Mouse (Mus musculus): Measurements from ENCODE around the gene AU015836. TPM values are rescaled to one million over a fixed set of nuclear protein-coding genes. Genes with fewer than 3 reads are reported as not detected.
"Not testable (repeated sequence)": the region's sequence is repeated elsewhere in the genome, so short reads cannot be mapped to it uniquely, and the experiment has no call there.

Gene AU015836
- not detected in 2 replicates for polyA plus RNA-seq (2015; fragmentation: Nextera tagmentation; extraction: Ambion mirVana)

DNA sequence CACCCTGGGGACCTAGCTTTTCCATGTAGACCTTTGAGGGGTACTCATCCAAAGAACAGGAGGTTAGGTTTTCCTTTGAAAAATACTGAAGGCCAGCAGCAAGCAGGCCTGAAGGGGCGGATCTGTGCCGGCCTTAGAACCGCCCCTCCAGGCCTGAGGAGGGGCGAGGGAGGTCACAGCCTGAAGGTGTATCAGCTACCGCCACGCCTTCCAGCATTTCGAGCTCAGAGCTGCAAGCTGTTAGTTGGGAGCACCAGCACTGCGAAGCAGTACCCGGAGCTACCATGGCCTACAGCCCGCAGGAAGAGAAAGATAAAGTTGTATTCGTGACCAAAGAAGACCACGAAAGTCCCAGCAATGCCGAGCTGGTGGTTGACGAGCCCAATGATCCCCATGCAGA is at the start of gene AU015836:
Gene AU015836 (plus strand): TSS at position 216 of the 400 bp plus-strand sequence.
- no peak within 1 kb of the TSS for H3K9ac ChIP-seq
- H3K36me3 ChIP-seq: no peaks in the 10 kb centered on the region
- H3K4me3 ChIP-seq: no peak within 1 kb of the TSS
- 67% methylated on average over 14 of the region's 14 CpGs for WGBS
- no peaks in the 10 kb centered on the region for H3K27me3 ChIP-seq
- H3K4me2 ChIP-seq: no peak within 1 kb of the TSS
- H3K4me1 ChIP-seq (replicated peaks): no peaks in the 10 kb centered on the region
- H3K27ac ChIP-seq (replicated peaks): no peak within 1 kb of the TSS
- ATAC-seq (ENCODE audit: low FRiP score, low read depth): no peak
- H3K9me3 ChIP-seq: no peaks in the 10 kb centered on the region

DNA sequence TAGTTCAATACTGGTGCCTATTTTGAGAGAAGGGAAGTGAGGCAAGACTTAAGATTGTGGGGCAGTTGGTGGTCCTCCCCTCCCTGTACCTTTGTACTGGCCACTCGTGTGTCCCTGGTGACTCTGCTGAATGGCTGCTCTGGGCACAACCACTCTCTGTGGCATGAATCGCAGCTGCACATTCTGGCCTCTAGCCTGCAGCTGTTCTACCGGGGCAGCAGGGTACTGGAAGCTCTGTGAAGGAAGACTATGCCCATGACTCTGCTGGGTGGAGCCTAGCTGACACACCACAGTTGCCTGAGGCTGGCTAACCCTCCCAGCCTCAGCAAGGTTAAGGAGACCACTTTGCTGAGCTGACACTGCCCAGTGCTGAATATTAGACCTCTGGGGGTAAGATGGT is 49.4 kb upstream of the AU015836 start:
- H3K9me3 ChIP-seq: 0 out of 2 replicates have a peak, but pooled peaks cover 4% of the 10 kb centered on the region
- H3K4me2 ChIP-seq: no peak overlapping the region
- no peak overlapping the region for H3K4me3 ChIP-seq
- no peak overlapping the region for H3K9ac ChIP-seq
- H3K27me3 ChIP-seq: no peaks in the 10 kb centered on the region
- no peak overlapping the region for H3K27ac ChIP-seq (replicated peaks)
- ATAC-seq (ENCODE audit: low FRiP score, low read depth): no peak
- H3K4me1 ChIP-seq (replicated peaks): no peaks in the 10 kb centered on the region
- 57% methylated on average over 3 of the region's 3 CpGs for WGBS
- H3K36me3 ChIP-seq: no peaks in the 10 kb centered on the region

DNA sequence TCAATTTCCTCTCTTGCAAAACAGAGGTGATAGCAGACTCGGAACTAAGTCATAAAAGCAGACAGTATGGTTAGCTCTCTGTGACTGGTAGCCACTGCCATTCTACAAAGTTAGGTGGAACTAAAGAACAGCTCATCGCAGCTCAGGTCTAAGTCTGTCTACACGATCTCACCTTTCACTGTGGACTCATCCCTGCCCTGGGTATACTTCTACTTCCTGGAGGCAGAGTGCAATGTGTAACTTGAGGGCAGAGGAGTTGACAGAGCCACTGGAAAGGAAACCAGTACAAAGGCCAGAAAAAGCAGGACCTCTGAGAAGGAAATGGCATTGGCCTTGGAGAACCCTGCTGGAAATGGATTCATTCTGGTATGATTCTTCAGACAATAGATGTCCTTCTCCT is 40.1 kb upstream of the AU015836 start:
- 92% methylated on average over 3 of the region's 3 CpGs for WGBS
- no peak for ATAC-seq (ENCODE audit: low FRiP score, low read depth)
- no peaks in the 10 kb centered on the region for H3K9me3 ChIP-seq
- H3K27ac ChIP-seq (replicated peaks): no peak overlapping the region
- no peaks in the 10 kb centered on the region for H3K4me1 ChIP-seq (replicated peaks)
- no peak overlapping the region for H3K9ac ChIP-seq
- H3K36me3 ChIP-seq: no peaks in the 10 kb centered on the region
- H3K27me3 ChIP-seq: no peaks in the 10 kb centered on the region
- no peak overlapping the region for H3K4me3 ChIP-seq
- H3K4me2 ChIP-seq: no peak overlapping the region

DNA sequence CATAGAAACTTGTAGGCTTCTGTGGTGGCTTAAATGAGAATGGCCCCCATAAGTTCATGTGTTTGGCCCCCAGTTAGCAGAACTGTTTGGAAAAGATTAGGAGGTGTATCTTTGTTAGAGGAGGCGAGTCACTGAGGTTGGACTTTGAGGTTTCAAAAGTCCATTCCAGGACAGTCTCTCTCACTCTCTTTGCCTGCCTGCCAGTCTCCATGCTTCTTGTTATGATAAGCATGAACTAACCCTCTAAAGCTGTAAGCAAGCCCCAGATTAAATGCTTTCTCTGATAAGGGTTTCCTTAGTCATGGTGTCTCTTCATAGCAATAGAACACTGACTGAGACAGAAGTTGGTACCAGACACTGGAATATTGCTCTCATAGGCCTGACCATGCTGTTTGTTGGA is 39.7 kb upstream of the AU015836 start:
- no peak overlapping the region for H3K9ac ChIP-seq
- H3K9me3 ChIP-seq: no peaks in the 10 kb centered on the region
- no peaks in the 10 kb centered on the region for H3K36me3 ChIP-seq
- 89% methylated on average over 1 of the region's 1 CpGs for WGBS
- ATAC-seq (ENCODE audit: low FRiP score, low read depth): no peak
- H3K4me2 ChIP-seq: no peak overlapping the region
- no peaks in the 10 kb centered on the region for H3K27me3 ChIP-seq
- no peak overlapping the region for H3K4me3 ChIP-seq
- no peak overlapping the region for H3K27ac ChIP-seq (replicated peaks)
- H3K4me1 ChIP-seq (replicated peaks): no peaks in the 10 kb centered on the region

DNA sequence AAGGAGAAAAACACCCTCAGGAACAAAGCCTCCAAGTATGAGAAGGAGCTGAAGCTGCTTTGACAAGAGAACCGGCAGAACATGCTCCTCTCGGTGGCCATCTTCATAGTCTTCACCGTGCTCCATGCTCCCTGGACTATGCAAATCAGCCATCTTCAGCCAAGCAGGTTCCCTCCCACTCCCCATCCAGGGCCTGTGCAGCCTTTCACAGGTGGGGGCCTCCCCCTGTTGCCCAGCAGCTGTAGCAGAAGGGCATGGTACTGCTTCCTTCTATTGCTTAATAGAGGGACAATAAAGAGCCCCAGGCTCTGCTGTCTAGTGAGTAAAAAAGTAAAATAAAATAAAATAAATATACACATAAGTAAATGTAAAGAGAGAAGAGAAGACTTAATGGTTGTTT is 36.8 kb upstream of the AU015836 start:
- no peak for ATAC-seq (ENCODE audit: low FRiP score, low read depth)
- H3K4me3 ChIP-seq: no peak overlapping the region
- 88% methylated on average over 3 of the region's 3 CpGs for WGBS
- no peaks in the 10 kb centered on the region for H3K36me3 ChIP-seq
- no peak overlapping the region for H3K27ac ChIP-seq (replicated peaks)
- H3K4me1 ChIP-seq (replicated peaks): no peaks in the 10 kb centered on the region
- no peaks in the 10 kb centered on the region for H3K27me3 ChIP-seq
- no peak overlapping the region for H3K4me2 ChIP-seq
- H3K9ac ChIP-seq: no peak overlapping the region
- no peaks in the 10 kb centered on the region for H3K9me3 ChIP-seq

DNA sequence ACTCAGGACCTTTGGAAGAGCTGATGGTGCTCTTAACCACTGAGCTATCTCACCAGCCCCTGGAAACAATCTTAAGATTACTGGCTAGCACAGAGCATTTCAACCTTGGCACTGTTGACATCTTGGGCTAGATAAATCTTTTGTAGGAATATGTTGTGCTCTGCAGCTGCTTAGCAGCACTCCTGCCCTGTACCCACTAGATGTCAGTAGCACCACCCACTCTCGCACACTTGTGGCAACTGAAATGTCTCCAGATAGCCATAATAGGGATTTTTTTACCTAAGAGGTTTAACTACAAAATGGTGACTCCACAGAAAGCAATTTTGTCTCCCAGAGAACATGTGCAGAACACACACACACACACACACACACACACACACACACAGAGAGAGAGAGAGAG is 11.7 kb upstream of the AU015836 start:
- 0 out of 2 replicates have a peak, but pooled peaks cover 12% of the 10 kb centered on the region for H3K27me3 ChIP-seq
- no peak for ATAC-seq (ENCODE audit: low FRiP score, low read depth)
- no peaks in the 10 kb centered on the region for H3K36me3 ChIP-seq
- no peak overlapping the region for H3K27ac ChIP-seq (replicated peaks)
- no peak overlapping the region for H3K4me2 ChIP-seq
- H3K4me1 ChIP-seq (replicated peaks): no peaks in the 10 kb centered on the region
- WGBS: 30% methylated on average over 1 of the region's 1 CpGs
- H3K4me3 ChIP-seq: no peak overlapping the region
- no peaks in the 10 kb centered on the region for H3K9me3 ChIP-seq
- H3K9ac ChIP-seq: no peak overlapping the region

DNA sequence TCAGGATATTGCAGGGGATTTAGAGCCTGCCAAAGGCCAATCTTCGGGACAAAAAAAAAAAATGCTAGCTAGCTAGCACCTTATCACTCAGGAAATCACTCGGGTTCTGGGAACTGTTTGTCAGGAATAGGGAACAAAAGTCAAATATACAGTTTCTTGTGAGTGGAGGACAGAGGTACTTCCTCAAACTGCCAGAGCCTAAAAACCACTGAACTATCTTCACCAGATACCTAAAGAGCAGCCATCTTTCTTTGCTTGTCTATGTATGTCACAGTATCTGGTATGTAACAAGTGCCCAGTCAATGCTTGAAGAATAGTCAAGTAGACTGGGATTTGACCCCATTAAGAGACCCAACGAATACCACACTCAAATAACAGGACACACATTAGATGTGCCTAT is 10.0 kb upstream of the AU015836 start:
- no peaks in the 10 kb centered on the region for H3K4me1 ChIP-seq (replicated peaks)
- no peaks in the 10 kb centered on the region for H3K36me3 ChIP-seq
- H3K9ac ChIP-seq: no peak overlapping the region
- no peak overlapping the region for H3K4me3 ChIP-seq
- no peak overlapping the region for H3K27ac ChIP-seq (replicated peaks)
- H3K4me2 ChIP-seq: no peak overlapping the region
- 82% methylated on average over 3 of the region's 3 CpGs for WGBS
- H3K9me3 ChIP-seq: no peaks in the 10 kb centered on the region
- ATAC-seq (ENCODE audit: low FRiP score, low read depth): no peak
- 0 out of 2 replicates have a peak, but pooled peaks cover 9% of the 10 kb centered on the region for H3K27me3 ChIP-seq

DNA sequence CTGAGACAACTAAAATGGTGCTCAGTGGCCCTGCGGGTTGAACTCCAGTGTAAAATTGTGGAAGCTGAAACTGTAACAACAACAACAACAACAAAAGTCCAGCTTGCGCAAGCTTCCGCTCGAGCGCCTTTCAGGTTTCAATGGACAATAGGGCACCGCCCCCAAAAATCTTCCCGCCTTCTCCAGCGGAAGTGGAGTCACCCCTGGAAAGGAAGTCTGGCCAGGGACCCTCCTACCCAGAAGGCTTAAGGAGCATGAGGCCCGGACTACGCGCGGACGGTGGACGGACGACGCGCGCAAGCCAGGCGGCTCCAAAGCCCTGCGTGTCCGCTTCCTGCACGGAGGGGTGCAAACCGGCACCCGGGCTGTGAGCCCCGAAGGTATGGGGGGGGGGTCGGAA is 11.9 kb downstream of the AU015836 start:
- Histone ChIP-seq H3K27me3 (peaks cover 5% of the 10 kb centered on the region; the same call in 1 of the 2 replicates), H3K9me3 (no peaks in the 10 kb centered on the region), H3K4me3 (no peak overlapping the region), H3K4me2 (no peak overlapping the region), H3K9ac (no peak overlapping the region), H3K4me1 (replicated peaks) (no peaks in the 10 kb centered on the region), H3K36me3 (no peaks in the 10 kb centered on the region), H3K27ac (replicated peaks) (no peak overlapping the region)
- 87% methylated on average over 26 of the region's 26 CpGs for WGBS
- no peak for ATAC-seq (ENCODE audit: low FRiP score, low read depth)

DNA sequence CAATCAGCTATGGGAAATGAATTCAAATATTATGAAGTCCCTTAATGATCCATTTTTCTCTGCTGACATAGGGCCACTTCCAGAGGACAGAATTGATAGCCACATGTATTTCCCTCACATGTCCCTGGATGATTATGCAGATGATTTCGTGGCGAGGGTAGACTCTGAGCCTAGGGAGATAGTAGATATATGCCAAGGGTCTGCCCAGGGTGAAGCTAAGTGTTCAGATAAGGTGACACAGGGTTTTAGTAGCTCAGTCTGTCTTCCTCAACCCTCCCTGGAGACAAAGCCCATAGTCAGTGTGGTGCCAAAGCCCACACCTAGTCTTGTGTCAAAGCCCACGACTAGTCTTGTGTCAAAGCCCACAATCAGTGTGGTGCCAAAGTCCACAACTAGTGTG is 13.7 kb downstream of the AU015836 start:
- H3K27ac ChIP-seq (replicated peaks): no peak overlapping the region
- no peaks in the 10 kb centered on the region for H3K4me1 ChIP-seq (replicated peaks)
- H3K27me3 ChIP-seq: 0 out of 2 replicates have a peak, but pooled peaks cover 3% of the 10 kb centered on the region
- H3K4me2 ChIP-seq: no peak overlapping the region
- no peak overlapping the region for H3K4me3 ChIP-seq
- ATAC-seq (ENCODE audit: low FRiP score, low read depth): no peak
- 84% methylated on average over 3 of the region's 3 CpGs for WGBS
- no peaks in the 10 kb centered on the region for H3K36me3 ChIP-seq
- H3K9ac ChIP-seq: no peak overlapping the region
- no peaks in the 10 kb centered on the region for H3K9me3 ChIP-seq

DNA sequence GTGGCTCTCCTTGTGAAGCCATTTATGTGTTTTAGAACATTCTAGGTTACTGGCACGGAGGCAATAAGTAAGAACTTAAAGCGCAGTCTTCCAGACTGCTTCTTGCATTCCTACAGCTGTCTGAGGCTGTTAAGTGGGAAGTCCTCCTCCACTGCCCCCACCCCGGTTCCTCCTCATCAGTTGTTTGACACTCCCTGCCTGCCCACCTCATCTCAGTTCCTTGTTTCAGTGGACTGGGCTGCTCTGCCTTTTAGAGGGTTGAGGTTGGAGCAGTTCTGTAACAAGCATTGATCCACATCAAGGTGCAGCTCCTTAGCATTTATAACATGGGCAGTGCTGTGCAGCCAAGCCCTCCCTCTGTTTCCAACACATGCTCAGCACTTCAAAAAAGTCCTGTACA is 16.6 kb downstream of the AU015836 start:
- not testable (repeated sequence) for H3K27ac ChIP-seq (replicated peaks); H3K4me3 ChIP-seq; H3K4me1 ChIP-seq (replicated peaks); H3K4me2 ChIP-seq; H3K9ac ChIP-seq; H3K36me3 ChIP-seq; H3K27me3 ChIP-seq; H3K9me3 ChIP-seq; ATAC-seq (ENCODE audit: low FRiP score, low read depth)
- WGBS: 87% methylated on average over 3 of the region's 3 CpGs

DNA sequence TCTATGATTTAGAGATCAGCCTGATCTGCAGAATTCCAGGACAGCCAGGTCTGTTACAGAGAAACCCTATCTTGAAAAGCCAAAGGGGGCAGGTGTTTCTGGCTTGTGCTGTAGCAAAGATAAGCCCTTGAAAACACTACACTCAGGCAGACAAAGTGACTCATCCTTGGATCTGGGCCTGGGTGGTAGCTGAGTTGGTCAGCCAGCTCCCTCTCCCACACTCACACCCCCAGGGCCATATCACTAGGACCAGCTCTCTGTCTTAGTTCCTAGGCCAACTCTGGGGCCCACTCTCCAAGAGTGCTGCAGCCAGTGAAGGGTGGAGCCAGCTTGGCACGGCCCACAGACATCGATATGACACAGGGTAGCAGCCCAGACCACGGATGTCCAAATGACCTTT is 38.5 kb downstream of the AU015836 start:
- 91% methylated on average over 3 of the region's 3 CpGs for WGBS
- no peak overlapping the region for H3K4me2 ChIP-seq

DNA sequence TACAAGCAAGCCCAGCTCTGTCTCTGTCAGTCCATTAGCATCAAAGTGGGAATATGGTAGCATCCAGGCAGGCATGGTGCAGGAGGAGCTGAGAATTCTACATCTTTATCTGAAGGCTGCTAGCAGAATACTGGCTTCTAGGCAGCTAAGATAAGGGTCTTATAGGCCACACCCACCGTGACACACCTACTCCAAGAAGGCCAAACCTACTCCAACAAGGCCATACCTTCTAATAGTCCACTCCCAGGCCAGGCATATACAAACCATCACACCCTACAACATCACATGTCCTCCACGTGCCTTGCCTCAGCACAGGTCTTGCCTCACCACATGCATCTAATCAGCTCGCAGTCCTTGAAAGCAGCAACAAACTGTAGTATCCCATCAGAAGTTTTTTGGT is 41.0 kb downstream of the AU015836 start:
- peaks cover 4% of the 10 kb centered on the region; the same call in 1 of the 2 replicates for H3K27me3 ChIP-seq
- WGBS: 85% methylated on average over 3 of the region's 3 CpGs
- no peak for ATAC-seq (ENCODE audit: low FRiP score, low read depth)

More for the DNA sequence above, 38.5 kb downstream of the AU015836 start:
- H3K27me3 ChIP-seq: peaks cover 3% of the 10 kb centered on the region; the same call in 1 of the 2 replicates
- H3K4me1 ChIP-seq (replicated peaks): no peaks in the 10 kb centered on the region
- no peak overlapping the region for H3K9ac ChIP-seq
- H3K36me3 ChIP-seq: no peaks in the 10 kb centered on the region
- H3K27ac ChIP-seq (replicated peaks): no peak overlapping the region
- no peaks in the 10 kb centered on the region for H3K9me3 ChIP-seq
- no peak for ATAC-seq (ENCODE audit: low FRiP score, low read depth)
- H3K4me3 ChIP-seq: no peak overlapping the region

DNA sequence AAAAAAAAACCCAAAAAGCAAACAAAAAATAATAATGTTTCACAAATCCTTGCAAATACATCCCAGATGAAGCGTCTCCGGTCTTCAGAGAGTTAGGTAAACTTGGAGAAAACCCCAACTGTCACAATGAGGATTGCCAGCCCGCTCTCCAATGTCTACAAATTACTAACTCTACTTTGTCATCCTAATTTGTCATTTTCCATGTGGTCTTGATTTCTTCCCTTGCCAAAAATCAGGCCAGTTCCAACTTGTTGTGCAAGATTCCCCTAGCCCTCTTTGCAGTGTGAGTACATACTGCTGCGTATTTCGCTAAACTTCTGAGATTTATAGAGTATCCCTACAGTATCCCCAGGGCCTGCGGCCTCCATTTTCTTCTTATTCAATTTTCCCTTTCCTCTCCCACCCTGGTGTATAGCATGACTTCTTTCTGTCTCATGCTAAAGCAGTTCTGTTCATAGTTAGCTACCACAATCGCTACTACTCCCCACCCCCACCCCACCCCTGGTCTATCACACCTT is 43.3 kb downstream of the AU015836 start:
- Histone ChIP-seq H3K27me3 (peaks cover 9% of the 10 kb centered on the region; the same call in 1 of the 2 replicates), H3K9ac (no peak overlapping the region), H3K36me3 (no peaks in the 10 kb centered on the region), H3K4me3 (no peak overlapping the region), H3K9me3 (no peaks in the 10 kb centered on the region), H3K4me1 (replicated peaks) (no peaks in the 10 kb centered on the region; the same call in 1 of the 2 replicates), H3K4me2 (no peak overlapping the region), H3K27ac (replicated peaks) (no peak overlapping the region)
- WGBS: 85% methylated on average over 7 of the region's 7 CpGs
- no peak for ATAC-seq (ENCODE audit: low FRiP score, low read depth)

More for the DNA sequence above, 41.0 kb downstream of the AU015836 start:
- Histone ChIP-seq H3K9ac (no peak overlapping the region), H3K4me3 (no peak overlapping the region), H3K36me3 (no peaks in the 10 kb centered on the region), H3K4me1 (replicated peaks) (no peaks in the 10 kb centered on the region; the same call in 1 of the 2 replicates), H3K27ac (replicated peaks) (no peak overlapping the region), H3K9me3 (no peaks in the 10 kb centered on the region), H3K4me2 (no peak overlapping the region)
